8 mouse cellular contexts compared by ENCODE assay signal in genomic region chr10:128807018-128807417, GRCm38 (mm10). TPM values are rescaled to one million over a fixed set of nuclear protein-coding genes. Genes with fewer than 3 reads are reported as not detected.
A peak's percentile ranks its signal among the peaks of the same experiment; 100 is the strongest.
DNase-seq lines count a peak whose midpoint lies in the region; ATAC-seq lines count a peak whose summit lies in the region.

No protein-coding gene starts in this region.

- no peaks in the 10 kb centered on the region for H3K9me3 ChIP-seq in heart, embryonic 14.5 days (ENCODE audit: control insufficient read depth, low read length)
- H3K9me3 ChIP-seq in hindbrain, embryonic 16.5 days (ENCODE audit: control insufficient read depth, low read length) = no peaks in the 10 kb centered on the region
- no peaks in the 10 kb centered on the region for H3K9me3 ChIP-seq in midbrain, embryonic 15.5 days

- WGBS in heart, embryonic 14.5 days = 85% methylated on average over 8 of the region's 8 CpGs
- WGBS in hindbrain, embryonic 16.5 days = 93% methylated on average over 8 of the region's 8 CpGs
- 94% methylated on average over 8 of the region's 8 CpGs for WGBS in midbrain, embryonic 15.5 days

- H3K9ac ChIP-seq in heart, embryonic 14.5 days (ENCODE audit: low read length) = peak overlapping the region; percentile 86
- H3K9ac ChIP-seq in hindbrain, embryonic 16.5 days (ENCODE audit: low read depth, low read length) = 0 out of 2 replicates have a peak overlapping the region, but pooled peaks have one; percentile 9
- peak overlapping the region; percentile 38 for H3K9ac ChIP-seq in midbrain, embryonic 15.5 days

- no peak overlapping the region for H3K27ac ChIP-seq in heart, embryonic 14.5 days (replicated peaks in 1 of 2; ENCODE audit: control insufficient read depth in 1 of 2, insufficient read depth in 1 of 2, low read depth in 2 of 2, low read length in 2 of 2)
- no peak overlapping the region for H3K27ac ChIP-seq in brown adipose tissue, adult 24 weeks (replicated peaks; ENCODE audit: low read depth, low read length)
- H3K27ac ChIP-seq in hindbrain, embryonic 16.5 days (ENCODE audit: low read depth, low read length) = no peak overlapping the region
- H3K27ac ChIP-seq in midbrain, embryonic 15.5 days = no peak overlapping the region

- H3K36me3 ChIP-seq in heart, embryonic 14.5 days (ENCODE audit: control insufficient read depth, insufficient read depth, low read length) = peaks cover 31% of the 10 kb centered on the region
- no peaks in the 10 kb centered on the region for H3K36me3 ChIP-seq in hindbrain, embryonic 16.5 days (ENCODE audit: control insufficient read depth, insufficient read depth, low read length)
- no peaks in the 10 kb centered on the region; the same call in 1 of the 2 replicates for H3K36me3 ChIP-seq in midbrain, embryonic 15.5 days (replicated peaks)

- ATAC-seq in heart, embryonic 14.5 days (ENCODE audit: insufficient number of reproducible peaks, insufficient read depth, low FRiP score, low read depth) = no peak
- ATAC-seq in hindbrain, embryonic 16.5 days = no peak
- no peak for ATAC-seq in midbrain, embryonic 15.5 days (replicated peaks)

- peak overlapping the region; percentile 64 to 68 for H3K4me3 ChIP-seq in heart, embryonic 14.5 days (ENCODE audit: control insufficient read depth in 1 of 2, insufficient read depth in 1 of 2, low read depth in 1 of 2, low read length in 2 of 2)
- peak overlapping the region; percentile 46 for H3K4me3 ChIP-seq in brown adipose tissue, adult 24 weeks (ENCODE audit: insufficient read depth, low read depth, low read length)
- peak overlapping the region; percentile 24 for H3K4me3 ChIP-seq in hindbrain, embryonic 16.5 days (ENCODE audit: low read length)
- H3K4me3 ChIP-seq in midbrain, embryonic 15.5 days = peak overlapping the region; percentile 96

- DNase-seq in heart, postnatal 4 days = no peak
- no peak for DNase-seq in urinary bladder, postnatal 10 days (ENCODE audit: low spot score)
- DNase-seq in testis, postnatal 14 days (ENCODE audit: low spot score) = no peak
- no peak for DNase-seq in lung, postnatal 4 days

- peak overlapping the region; percentile 92 for H3K4me2 ChIP-seq in heart, embryonic 14.5 days (ENCODE audit: low read length)
- peak overlapping the region; percentile 76 for H3K4me2 ChIP-seq in hindbrain, embryonic 16.5 days (ENCODE audit: low read length)
- peak overlapping the region; percentile 89 for H3K4me2 ChIP-seq in midbrain, embryonic 15.5 days

- peaks cover 19 to 42% of the 10 kb centered on the region in 2 experiments for H3K4me1 ChIP-seq in heart, embryonic 14.5 days (ENCODE audit: control insufficient read depth in 2 of 2, insufficient read depth in 2 of 2, low read length in 2 of 2)
- H3K4me1 ChIP-seq in brown adipose tissue, adult 24 weeks (ENCODE audit: control insufficient read depth, insufficient read depth, insufficient read length, low read length) = peaks cover 19% of the 10 kb centered on the region
- H3K4me1 ChIP-seq in hindbrain, embryonic 16.5 days (ENCODE audit: control insufficient read depth, insufficient read depth, low read depth, low read length) = peaks cover 44% of the 10 kb centered on the region
- H3K4me1 ChIP-seq in midbrain, embryonic 15.5 days = peaks cover 65% of the 10 kb centered on the region

- H3K27me3 ChIP-seq in heart, embryonic 14.5 days (ENCODE audit: control insufficient read depth, insufficient read depth, low read length) = no peaks in the 10 kb centered on the region
- H3K27me3 ChIP-seq in hindbrain, embryonic 16.5 days (replicated peaks; ENCODE audit: control insufficient read depth, insufficient read depth, low read length) = no peaks in the 10 kb centered on the region
- no peaks in the 10 kb centered on the region for H3K27me3 ChIP-seq in midbrain, embryonic 15.5 days (replicated peaks)

RNA-seq across cellular contexts. Expression of gene Tmem198b, which starts 2.8 kb away (rescaled TPM):
- 16.6 and 18.2 TPM in 2 replicates for polyA plus RNA-seq in heart, embryonic 14.5 days (2014; fragmentation: Nextera tagmentation; extraction: Ambion mirVana)
- 10 to 100 TPM; 12.8 to 15.4 TPM for total RNA-seq in heart, postnatal 4 days (2021)
- 3.5 and 5.2 TPM in 2 replicates for polyA plus RNA-seq in brown adipose tissue, adult 24 weeks (2012; ENCODE audit: insufficient read depth, insufficient read length, missing spikeins)
- polyA plus RNA-seq in hindbrain, embryonic 16.5 days (2015; fragmentation: Nextera tagmentation; extraction: Ambion mirVana) = 19.6 and 20.4 TPM in 2 replicates
- 16.0 and 17.6 TPM in 2 replicates for polyA plus RNA-seq in midbrain, embryonic 15.5 days (2015; fragmentation: Nextera tagmentation; extraction: Ambion mirVana)

RNA-seq across cellular contexts. Expression of gene Dnajc14, which starts 3.2 kb away (rescaled TPM):
- polyA plus RNA-seq in heart, embryonic 14.5 days (2014; fragmentation: Nextera tagmentation; extraction: Ambion mirVana) = 28.2 and 31.0 TPM in 2 replicates
- 10 to 100 TPM; 45.0 to 48.0 TPM for total RNA-seq in heart, postnatal 4 days (2021)
- polyA plus RNA-seq in brown adipose tissue, adult 24 weeks (2012; ENCODE audit: insufficient read depth, insufficient read length, missing spikeins) = 29.6 and 38.8 TPM in 2 replicates
- polyA plus RNA-seq in hindbrain, embryonic 16.5 days (2015; fragmentation: Nextera tagmentation; extraction: Ambion mirVana) = 49.6 and 53.2 TPM in 2 replicates
- 59.4 and 60.8 TPM in 2 replicates for polyA plus RNA-seq in midbrain, embryonic 15.5 days (2015; fragmentation: Nextera tagmentation; extraction: Ambion mirVana)

RNA-seq across cellular contexts. Expression of gene Sarnp, which starts 10.1 kb away (rescaled TPM):
- polyA plus RNA-seq in heart, embryonic 14.5 days (2014; fragmentation: Nextera tagmentation; extraction: Ambion mirVana) = 157 and 168 TPM in 2 replicates
- total RNA-seq in heart, postnatal 4 days (2021) = 10 to 100 TPM; 56.1 to 57.3 TPM
- polyA plus RNA-seq in brown adipose tissue, adult 24 weeks (2012; ENCODE audit: insufficient read depth, insufficient read length, missing spikeins) = 66.7 and 88.6 TPM in 2 replicates
- 137 and 142 TPM in 2 replicates for polyA plus RNA-seq in hindbrain, embryonic 16.5 days (2015; fragmentation: Nextera tagmentation; extraction: Ambion mirVana)
- 145 and 155 TPM in 2 replicates for polyA plus RNA-seq in midbrain, embryonic 15.5 days (2015; fragmentation: Nextera tagmentation; extraction: Ambion mirVana)

RNA-seq across cellular contexts. Expression of gene Ormdl2, which starts 14.4 kb away (rescaled TPM):
- polyA plus RNA-seq in heart, embryonic 14.5 days (2014; fragmentation: Nextera tagmentation; extraction: Ambion mirVana) = 41.4 and 46.1 TPM in 2 replicates
- 10 to 100 TPM in 1 of 2 experiments, 1 to 10 TPM in 1; 9.5 to 10.1 TPM for total RNA-seq in heart, postnatal 4 days (2021)
- 36.4 and 37.7 TPM in 2 replicates for polyA plus RNA-seq in brown adipose tissue, adult 24 weeks (2012; ENCODE audit: insufficient read depth, insufficient read length, missing spikeins)
- polyA plus RNA-seq in hindbrain, embryonic 16.5 days (2015; fragmentation: Nextera tagmentation; extraction: Ambion mirVana) = 23.6 and 27.6 TPM in 2 replicates
- 21.9 and 22.7 TPM in 2 replicates for polyA plus RNA-seq in midbrain, embryonic 15.5 days (2015; fragmentation: Nextera tagmentation; extraction: Ambion mirVana)

RNA-seq across cellular contexts. Expression of gene Mmp19, which starts 16.3 kb away (rescaled TPM):
- 1.1 and 1.8 TPM in 2 replicates for polyA plus RNA-seq in heart, embryonic 14.5 days (2014; fragmentation: Nextera tagmentation; extraction: Ambion mirVana)
- total RNA-seq in heart, postnatal 4 days (2021) = 1 to 10 TPM; 2.3 to 2.9 TPM
- polyA plus RNA-seq in brown adipose tissue, adult 24 weeks (2012; ENCODE audit: insufficient read depth, insufficient read length, missing spikeins) = 34.9 and 38.0 TPM in 2 replicates
- polyA plus RNA-seq in hindbrain, embryonic 16.5 days (2015; fragmentation: Nextera tagmentation; extraction: Ambion mirVana) = 0.45 and 0.74 TPM in 2 replicates
- polyA plus RNA-seq in midbrain, embryonic 15.5 days (2015; fragmentation: Nextera tagmentation; extraction: Ambion mirVana) = 0.58 and 0.79 TPM in 2 replicates

Comparison
In these comparisons a context has a peak if more than half of its experiments do, and no peak if none do; other contexts are left out.
1. H3K4me3 ChIP-seq: peak in every context shown above with its lines; median percentile 96 in midbrain, embryonic 15.5 days; 66 in heart, embryonic 14.5 days; 46 in brown adipose tissue, adult 24 weeks; 24 in hindbrain, embryonic 16.5 days.
2. H3K9ac ChIP-seq: peak in every context shown above with its lines; median percentile 86 in heart, embryonic 14.5 days; 38 in midbrain, embryonic 15.5 days; 9 in hindbrain, embryonic 16.5 days.